In genomic region chr17:8357498-8357897, GRCm38 (mm10) we compare ENCODE assay signal across 23 mouse cellular contexts. TPM values are rescaled to one million over a fixed set of nuclear protein-coding genes. Genes with fewer than 3 reads are reported as not detected.
DNase-seq lines count a peak whose midpoint lies in the region; ATAC-seq and TF ChIP-seq lines count a peak whose summit lies in the region.
"Had no signal": no experiment of that assay in that cellular context is flagged by ENCODE, and none has a peak within 500 bp of the region (broad histone marks: within the 10 kb centered on the region; RNA-seq: fewer than 3 reads in every experiment).

No protein-coding gene starts in this region.

- no peaks in the 10 kb centered on the region for H3K36me3 ChIP-seq in intestine, embryonic 15.5 days
- no peaks in the 10 kb centered on the region for H3K36me3 ChIP-seq in intestine, postnatal 0 days (ENCODE audit: control insufficient read depth, insufficient read depth)
- H3K36me3 ChIP-seq in forebrain, embryonic 12.5 days (replicated peaks): no peaks in the 10 kb centered on the region
- H3K36me3 ChIP-seq: embryonic facial prominence, embryonic 13.5 days; embryonic facial prominence, embryonic 15.5 days; forebrain, embryonic 10.5 days; forebrain, embryonic 15.5 days had no signal

- no peak overlapping the region for H3K4me2 ChIP-seq in intestine, embryonic 15.5 days (replicated peaks)
- no peak overlapping the region for H3K4me2 ChIP-seq in intestine, postnatal 0 days (replicated peaks; ENCODE audit: low read depth)
- no peak overlapping the region for H3K4me2 ChIP-seq in forebrain, embryonic 12.5 days
- H3K4me2 ChIP-seq: embryonic facial prominence, embryonic 13.5 days; embryonic facial prominence, embryonic 15.5 days; forebrain, embryonic 13.5 days; forebrain, embryonic 15.5 days had no signal

- H3K27ac ChIP-seq in intestine, embryonic 15.5 days: no peak overlapping the region
- peak overlapping the region; percentile 46; the same call in 1 of the 2 replicates for H3K27ac ChIP-seq in intestine, postnatal 0 days (ENCODE audit: low read depth, low read length)
- no peak overlapping the region for H3K27ac ChIP-seq in forebrain, embryonic 12.5 days
- H3K27ac ChIP-seq in layer of hippocampus, adult 2 months: no peak overlapping the region
- H3K27ac ChIP-seq: embryonic facial prominence, embryonic 13.5 days; embryonic facial prominence, embryonic 15.5 days; forebrain, embryonic 10.5 days; forebrain, embryonic 13.5 days; forebrain, embryonic 15.5 days had no signal

- ATAC-seq in intestine, embryonic 15.5 days: peak; percentile 89
- peak; percentile 95 for ATAC-seq in intestine, postnatal 0 days
- no peak for ATAC-seq in forebrain, embryonic 12.5 days (ENCODE audit: low FRiP score)
- ATAC-seq: forebrain, embryonic 13.5 days; forebrain, embryonic 15.5 days; forebrain, postnatal 0 days had no signal

- no peak overlapping the region for H3K9ac ChIP-seq in intestine, embryonic 15.5 days
- no peak overlapping the region for H3K9ac ChIP-seq in intestine, postnatal 0 days (ENCODE audit: low read depth, low read length)
- H3K9ac ChIP-seq in forebrain, embryonic 12.5 days: no peak overlapping the region
- H3K9ac ChIP-seq: embryonic facial prominence, embryonic 13.5 days; embryonic facial prominence, embryonic 15.5 days; forebrain, embryonic 13.5 days; forebrain, embryonic 15.5 days; forebrain, postnatal 0 days had no signal

- H3K4me1 ChIP-seq in intestine, embryonic 15.5 days (replicated peaks): 0 out of 2 replicates have a peak, but pooled peaks cover 2% of the 10 kb centered on the region
- peaks cover 8% of the 10 kb centered on the region; the same call in 1 of the 2 replicates for H3K4me1 ChIP-seq in intestine, postnatal 0 days (replicated peaks; ENCODE audit: control insufficient read depth, insufficient read depth, low read length)
- H3K4me1 ChIP-seq in forebrain, embryonic 12.5 days: peaks cover 13% of the 10 kb centered on the region; the same call in 1 of the 2 replicates

- no peaks in the 10 kb centered on the region; the same call in 1 of the 2 replicates for H3K27me3 ChIP-seq in intestine, embryonic 15.5 days (replicated peaks)
- H3K27me3 ChIP-seq in intestine, postnatal 0 days (replicated peaks; ENCODE audit: control insufficient read depth, insufficient read depth, low read length): no peaks in the 10 kb centered on the region
- no peaks in the 10 kb centered on the region for H3K27me3 ChIP-seq in forebrain, embryonic 12.5 days
- H3K27me3 ChIP-seq: embryonic facial prominence, embryonic 13.5 days; embryonic facial prominence, embryonic 15.5 days; forebrain, embryonic 13.5 days; forebrain, embryonic 15.5 days had no signal

- WGBS in intestine, embryonic 15.5 days: 81% methylated on average over 6 of the region's 6 CpGs
- WGBS in intestine, postnatal 0 days: 55% methylated on average over 6 of the region's 6 CpGs
- WGBS in forebrain, embryonic 12.5 days: 94% methylated on average over 6 of the region's 6 CpGs

- no peak for DNase-seq in adrenal gland, postnatal 10 days
- no peak for DNase-seq in layer of hippocampus, adult 2 months (ENCODE audit: low spot score in 2 of 2)
- DNase-seq: adrenal gland, adult 2 months; adrenal gland, postnatal 14 days; adrenal gland, postnatal 36 days; cerebellum, adult 11-12 months; cerebellum, adult 2 months; cerebellum, adult 9-10 months; cerebellum, postnatal 10 days; cerebellum, postnatal 36 days; embryo, embryonic 11 days; forebrain, postnatal 0 days had no signal

- H3K9me3 ChIP-seq in intestine, embryonic 15.5 days: 0 out of 2 replicates have a peak, but pooled peaks cover 3% of the 10 kb centered on the region
- no peaks in the 10 kb centered on the region for H3K9me3 ChIP-seq in intestine, postnatal 0 days (ENCODE audit: control insufficient read depth)
- no peaks in the 10 kb centered on the region for H3K9me3 ChIP-seq in forebrain, embryonic 12.5 days
- H3K9me3 ChIP-seq: embryonic facial prominence, embryonic 13.5 days; embryonic facial prominence, embryonic 15.5 days; forebrain, embryonic 10.5 days; forebrain, embryonic 13.5 days; forebrain, embryonic 15.5 days had no signal

- no peak overlapping the region for H3K4me3 ChIP-seq in intestine, embryonic 15.5 days (replicated peaks)
- H3K4me3 ChIP-seq in intestine, postnatal 0 days (ENCODE audit: low read depth, low read length): no peak overlapping the region
- no peak overlapping the region for H3K4me3 ChIP-seq in forebrain, embryonic 12.5 days (replicated peaks)
- H3K4me3 ChIP-seq in layer of hippocampus, adult 2 months: no peak overlapping the region
- H3K4me3 ChIP-seq: embryonic facial prominence, embryonic 13.5 days; embryonic facial prominence, embryonic 15.5 days; erythroblast, embryonic 14.5 days; forebrain, embryonic 10.5 days; forebrain, embryonic 13.5 days; forebrain, embryonic 15.5 days had no signal

- no peak for TF ChIP-seq CTCF in intestine, postnatal 0 days (IDR thresholded peaks at IDR 0.05; ENCODE audit: low read depth)
- TF ChIP-seq CTCF in layer of hippocampus, adult 2 months (conservative IDR thresholded peaks at IDR 0.05): no peak

RNA-seq across cellular contexts. Expression of gene T2, which starts 1.7 kb away (rescaled TPM):
- polyA plus RNA-seq in intestine, embryonic 15.5 days (2015; fragmentation: Nextera tagmentation; extraction: Ambion mirVana): 0.13 and 0.27 TPM in 2 replicates
- 0.10 TPM in 1 of 2 replicates, not detected in the other for polyA plus RNA-seq in intestine, postnatal 0 days (2015; fragmentation: Nextera tagmentation; extraction: Ambion mirVana)
- polyA plus RNA-seq in forebrain, embryonic 12.5 days (2016; fragmentation: Nextera tagmentation; extraction: Ambion mirVana): 0.44 and 0.55 TPM in 2 replicates
- total RNA-seq in adrenal gland, postnatal 10 days (2021): under 1 TPM in 1 of 2 experiments, not detected in 1; 0.18 TPM
- total RNA-seq in layer of hippocampus, adult 2 months (2021): under 1 TPM; 0.37 to 0.97 TPM
- total RNA-seq: adrenal gland, adult 2 months; adrenal gland, postnatal 14 days; adrenal gland, postnatal 36 days; common myeloid progenitor, adult 5-6 weeks; MEL had no signal
- polyA plus RNA-seq: adrenal gland, adult 2 months; erythroblast, embryonic 14.5 days had no signal

RNA-seq across cellular contexts. Expression of gene Prr18, which starts 20.2 kb away (rescaled TPM):
- 0.39 and 0.61 TPM in 2 replicates for polyA plus RNA-seq in intestine, embryonic 15.5 days (2015; fragmentation: Nextera tagmentation; extraction: Ambion mirVana)
- 0.35 and 0.39 TPM in 2 replicates for polyA plus RNA-seq in intestine, postnatal 0 days (2015; fragmentation: Nextera tagmentation; extraction: Ambion mirVana)
- polyA plus RNA-seq in forebrain, embryonic 12.5 days (2016; fragmentation: Nextera tagmentation; extraction: Ambion mirVana): 3.7 and 4.1 TPM in 2 replicates
- under 1 TPM; 0.24 to 0.45 TPM for total RNA-seq in adrenal gland, postnatal 10 days (2021)
- 10 to 100 TPM; 18.0 to 19.3 TPM for total RNA-seq in layer of hippocampus, adult 2 months (2021)

RNA-seq across cellular contexts. Expression of gene Sft2d1, which starts 46.6 kb away (rescaled TPM):
- polyA plus RNA-seq in intestine, embryonic 15.5 days (2015; fragmentation: Nextera tagmentation; extraction: Ambion mirVana): 78.7 and 79.0 TPM in 2 replicates
- 126 and 135 TPM in 2 replicates for polyA plus RNA-seq in intestine, postnatal 0 days (2015; fragmentation: Nextera tagmentation; extraction: Ambion mirVana)
- polyA plus RNA-seq in forebrain, embryonic 12.5 days (2016; fragmentation: Nextera tagmentation; extraction: Ambion mirVana): 86.3 and 87.8 TPM in 2 replicates
- 10 to 100 TPM; 38.4 to 45.0 TPM for total RNA-seq in adrenal gland, postnatal 10 days (2021)
- 10 to 100 TPM; 48.4 to 61.5 TPM for total RNA-seq in layer of hippocampus, adult 2 months (2021)
